Mouse (Mus musculus): ENCODE data around the gene Ccnyl1. TPM values are rescaled to one million over a fixed set of nuclear protein-coding genes. Genes with fewer than 3 reads are reported as not detected.
"Not testable (repeated sequence)": the region's sequence is repeated elsewhere in the genome, so short reads cannot be mapped to it uniquely, and the experiment has no call there.

Ccnyl1 gene
- 5.6 and 5.8 TPM in 2 replicates for polyA plus RNA-seq (2015; fragmentation: Nextera tagmentation; extraction: Ambion mirVana)

GRCm38 (mm10) chr1:64690213-64691013, at the start of gene Ccnyl1:
Gene Ccnyl1, plus strand, starts transcription at chr1:64690455.
- H3K27ac ChIP-seq, result peak within 1 kb of the TSS; percentile 55
- peak; percentile 100 for ATAC-seq (replicated peaks)
- WGBS, result under 1% methylated on average over 68 of the region's 71 CpGs
- peak within 1 kb of the TSS; percentile 92 for H3K4me2 ChIP-seq
- no peaks in the 10 kb centered on the region for H3K27me3 ChIP-seq (replicated peaks)
- H3K4me3 ChIP-seq, result peak within 1 kb of the TSS; percentile 89
- H3K9me3 ChIP-seq, result no peaks in the 10 kb centered on the region
- H3K9ac ChIP-seq, result peak within 1 kb of the TSS; percentile 85
- no peaks in the 10 kb centered on the region for H3K36me3 ChIP-seq (replicated peaks)
- peaks cover 31% of the 10 kb centered on the region for H3K4me1 ChIP-seq

- Histone ChIP-seq H3K36me3 (replicated peaks) (no peaks in the 10 kb centered on the region), H3K9me3 (no peaks in the 10 kb centered on the region), H3K4me2 (no peak overlapping the region), H3K27ac (no peak overlapping the region), H3K4me1 (no peaks in the 10 kb centered on the region), H3K9ac (no peak overlapping the region), H3K27me3 (replicated peaks) (no peaks in the 10 kb centered on the region), H3K4me3 (no peak overlapping the region)
- 86% methylated on average over 6 of the region's 6 CpGs for WGBS
- no peak for ATAC-seq (replicated peaks)
Observed at GRCm38 (mm10) chr1:64641069-64641468, 49.2 kb upstream of the Ccnyl1 start.

GRCm38 (mm10) chr1:64642541-64642940, 47.7 kb upstream of the Ccnyl1 start:
- WGBS, result 89% methylated on average over 8 of the region's 8 CpGs
- not testable (repeated sequence) for H3K4me1 ChIP-seq; H3K9me3 ChIP-seq; ATAC-seq (replicated peaks); H3K36me3 ChIP-seq (replicated peaks); H3K4me3 ChIP-seq; H3K4me2 ChIP-seq; H3K27me3 ChIP-seq (replicated peaks); H3K9ac ChIP-seq; H3K27ac ChIP-seq

- H3K27ac ChIP-seq, result no peak overlapping the region
- H3K9ac ChIP-seq, result no peak overlapping the region
- H3K4me3 ChIP-seq, result no peak overlapping the region
- no peaks in the 10 kb centered on the region for H3K9me3 ChIP-seq
- H3K4me1 ChIP-seq, result no peaks in the 10 kb centered on the region
- WGBS, result 94% methylated on average over 3 of the region's 3 CpGs
- ATAC-seq (replicated peaks), result no peak
- no peaks in the 10 kb centered on the region for H3K36me3 ChIP-seq (replicated peaks)
- no peak overlapping the region for H3K4me2 ChIP-seq
- no peaks in the 10 kb centered on the region for H3K27me3 ChIP-seq (replicated peaks)
Observed at GRCm38 (mm10) chr1:64644513-64644912, 45.7 kb upstream of the Ccnyl1 start.

- H3K4me3 ChIP-seq, result no peak overlapping the region
- no peaks in the 10 kb centered on the region for H3K4me1 ChIP-seq
- no peak overlapping the region for H3K9ac ChIP-seq
- no peak overlapping the region for H3K27ac ChIP-seq
- 82% methylated on average over 11 of the region's 11 CpGs for WGBS
- H3K27me3 ChIP-seq (replicated peaks), result no peaks in the 10 kb centered on the region
- no peak overlapping the region for H3K4me2 ChIP-seq
- no peaks in the 10 kb centered on the region for H3K36me3 ChIP-seq (replicated peaks)
- no peaks in the 10 kb centered on the region for H3K9me3 ChIP-seq
- no peak for ATAC-seq (replicated peaks)
Observed at GRCm38 (mm10) chr1:64649362-64650124, 40.7 kb upstream of the Ccnyl1 start.

GRCm38 (mm10) chr1:64653701-64654100, 36.6 kb upstream of the Ccnyl1 start:
- H3K9me3 ChIP-seq, result no peaks in the 10 kb centered on the region
- no peak overlapping the region for H3K27ac ChIP-seq
- ATAC-seq (replicated peaks), result no peak
- no peaks in the 10 kb centered on the region for H3K27me3 ChIP-seq (replicated peaks)
- WGBS, result 96% methylated on average over 6 of the region's 6 CpGs
- no peaks in the 10 kb centered on the region for H3K4me1 ChIP-seq
- no peak overlapping the region for H3K9ac ChIP-seq
- no peaks in the 10 kb centered on the region for H3K36me3 ChIP-seq (replicated peaks)
- no peak overlapping the region for H3K4me3 ChIP-seq
- no peak overlapping the region for H3K4me2 ChIP-seq

GRCm38 (mm10) chr1:64655415-64655814, 34.8 kb upstream of the Ccnyl1 start:
- ATAC-seq (replicated peaks), result no peak
- H3K9ac ChIP-seq, result no peak overlapping the region
- WGBS, result 12% methylated on average over 1 of the region's 1 CpGs
- H3K9me3 ChIP-seq, result no peaks in the 10 kb centered on the region
- H3K4me1 ChIP-seq, result no peaks in the 10 kb centered on the region
- no peak overlapping the region for H3K4me3 ChIP-seq
- H3K4me2 ChIP-seq, result no peak overlapping the region
- no peak overlapping the region for H3K27ac ChIP-seq
- no peaks in the 10 kb centered on the region for H3K27me3 ChIP-seq (replicated peaks)
- H3K36me3 ChIP-seq (replicated peaks), result no peaks in the 10 kb centered on the region

GRCm38 (mm10) chr1:64656423-64657129, 33.7 kb upstream of the Ccnyl1 start:
- no peak for ATAC-seq (replicated peaks)
- no peak overlapping the region for H3K9ac ChIP-seq
- no peak overlapping the region for H3K4me3 ChIP-seq
- H3K27ac ChIP-seq, result no peak overlapping the region
- no peaks in the 10 kb centered on the region for H3K36me3 ChIP-seq (replicated peaks)
- WGBS, result 74% methylated on average over 3 of the region's 3 CpGs
- H3K9me3 ChIP-seq, result no peaks in the 10 kb centered on the region
- no peak overlapping the region for H3K4me2 ChIP-seq
- H3K27me3 ChIP-seq (replicated peaks), result no peaks in the 10 kb centered on the region
- no peaks in the 10 kb centered on the region for H3K4me1 ChIP-seq

GRCm38 (mm10) chr1:64658876-64659275, 31.4 kb upstream of the Ccnyl1 start:
- no peak overlapping the region for H3K9ac ChIP-seq
- no peak overlapping the region for H3K27ac ChIP-seq
- no peak overlapping the region for H3K4me3 ChIP-seq
- no peaks in the 10 kb centered on the region for H3K9me3 ChIP-seq
- H3K4me2 ChIP-seq, result no peak overlapping the region
- H3K27me3 ChIP-seq (replicated peaks), result no peaks in the 10 kb centered on the region
- H3K4me1 ChIP-seq, result no peaks in the 10 kb centered on the region
- ATAC-seq (replicated peaks), result no peak
- no peaks in the 10 kb centered on the region for H3K36me3 ChIP-seq (replicated peaks)
- 78% methylated on average over 7 of the region's 7 CpGs for WGBS

GRCm38 (mm10) chr1:64667111-64667633, 23.1 kb upstream of the Ccnyl1 start:
- ATAC-seq (replicated peaks), result no peak
- no peaks in the 10 kb centered on the region for H3K9me3 ChIP-seq
- no peaks in the 10 kb centered on the region for H3K36me3 ChIP-seq (replicated peaks)
- H3K4me3 ChIP-seq, result no peak overlapping the region
- H3K4me1 ChIP-seq, result no peaks in the 10 kb centered on the region
- no peak overlapping the region for H3K27ac ChIP-seq
- H3K27me3 ChIP-seq (replicated peaks), result no peaks in the 10 kb centered on the region
- WGBS, result 91% methylated on average over 2 of the region's 2 CpGs
- no peak overlapping the region for H3K9ac ChIP-seq
- no peak overlapping the region for H3K4me2 ChIP-seq

GRCm38 (mm10) chr1:64669451-64669850, 20.8 kb upstream of the Ccnyl1 start:
- H3K4me3 ChIP-seq, result no peak overlapping the region
- 69% methylated on average over 2 of the region's 2 CpGs for WGBS

GRCm38 (mm10) chr1:64673931-64674330, 16.3 kb upstream of the Ccnyl1 start:
- H3K27me3 ChIP-seq (replicated peaks), result no peaks in the 10 kb centered on the region
- ATAC-seq (replicated peaks), result no peak
- H3K9ac ChIP-seq, result no peak overlapping the region
- H3K36me3 ChIP-seq (replicated peaks), result no peaks in the 10 kb centered on the region
- H3K27ac ChIP-seq, result no peak overlapping the region
- no peaks in the 10 kb centered on the region for H3K9me3 ChIP-seq
- H3K4me3 ChIP-seq, result no peak overlapping the region
- WGBS, result 96% methylated on average over 5 of the region's 5 CpGs
- H3K4me2 ChIP-seq, result no peak overlapping the region
- no peaks in the 10 kb centered on the region for H3K4me1 ChIP-seq

More at GRCm38 (mm10) chr1:64669451-64669850, 20.8 kb upstream of the Ccnyl1 start:
- Histone ChIP-seq H3K36me3 (replicated peaks) (no peaks in the 10 kb centered on the region), H3K27ac (no peak overlapping the region), H3K4me2 (no peak overlapping the region), H3K9ac (no peak overlapping the region), H3K27me3 (replicated peaks) (no peaks in the 10 kb centered on the region), H3K9me3 (no peaks in the 10 kb centered on the region), H3K4me1 (no peaks in the 10 kb centered on the region)
- no peak for ATAC-seq (replicated peaks)

Measured in midbrain, embryonic 15.5 days (tissue).